Mouse (Mus musculus): ENCODE measurements around the gene Gm44579. TPM values are rescaled to one million over a fixed set of nuclear protein-coding genes. Genes with fewer than 3 reads are reported as not detected.
A peak's percentile ranks its signal among the peaks of the same experiment; 100 is the strongest.

The Gm44579 gene
- polyA plus RNA-seq, 1 experiment from 2014 or later: not detected

DNA sequence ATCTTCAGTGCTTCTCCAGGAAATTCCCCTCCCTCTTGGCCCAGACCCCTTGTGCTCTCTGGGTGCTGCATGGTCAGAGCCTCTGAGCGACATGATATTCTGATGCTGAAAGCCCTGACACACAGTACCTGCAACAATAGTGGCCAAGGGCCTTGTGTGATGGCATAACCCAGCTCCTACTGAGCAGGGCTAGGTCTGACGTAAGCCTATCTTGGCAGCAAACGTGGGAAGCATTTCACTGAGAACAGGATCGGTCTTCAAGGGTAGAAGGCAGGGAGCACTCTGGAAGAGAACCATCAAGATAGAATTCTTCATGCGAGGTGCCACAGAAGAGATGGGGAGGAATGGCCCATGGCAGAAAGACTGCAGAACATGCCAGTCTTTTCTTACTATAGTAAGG, 55.3 kb downstream of the Gm44579 start, which contains the start of gene Asb8:
Gene Asb8, minus strand, starts transcription at position 101 of the 400 bp plus-strand sequence.
- H3K4me1 ChIP-seq: peaks cover 53% of the 10 kb centered on the region
- no peak for DNase-seq (ENCODE audit: low spot score)
- no peak within 1 kb of the TSS for H3K27ac ChIP-seq (replicated peaks)
- peaks cover 49% of the 10 kb centered on the region for H3K27me3 ChIP-seq (ENCODE audit: low read depth, poor library complexity, severe bottlenecking)
- no peak within 1 kb of the TSS; the same call in 1 of the 2 replicates for H3K4me3 ChIP-seq
- no peaks in the 10 kb centered on the region for H3K36me3 ChIP-seq
- WGBS: 89% methylated on average over 5 of the region's 5 CpGs
- H3K9me3 ChIP-seq (replicated peaks): no peaks in the 10 kb centered on the region

DNA sequence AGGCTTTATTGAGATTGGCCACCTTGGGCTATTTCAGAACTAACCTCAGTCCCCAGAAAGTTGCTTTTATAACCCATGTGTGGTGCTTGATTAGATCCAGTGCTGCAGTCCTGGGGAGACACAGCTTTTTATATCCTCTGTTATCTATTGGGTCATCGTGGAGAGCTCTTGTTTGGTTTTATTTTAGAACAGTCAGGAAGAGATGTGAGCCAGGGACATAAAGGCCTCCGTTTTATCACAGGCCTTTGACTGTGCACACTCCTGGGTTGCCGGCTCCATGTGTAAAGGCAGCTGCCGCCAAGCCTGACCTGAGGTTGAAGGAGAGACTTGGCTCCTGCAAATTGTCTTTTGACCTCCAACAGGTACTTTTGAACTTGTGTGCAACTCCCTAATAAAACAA, 58.2 kb downstream of the Gm44579 start:
- H3K36me3 ChIP-seq: no peaks in the 10 kb centered on the region
- DNase-seq (ENCODE audit: low spot score): no peak
- H3K27me3 ChIP-seq (ENCODE audit: low read depth, poor library complexity, severe bottlenecking): peaks cover 20% of the 10 kb centered on the region
- no peak overlapping the region for H3K4me3 ChIP-seq
- no peaks in the 10 kb centered on the region for H3K9me3 ChIP-seq (replicated peaks)
- WGBS: 85% methylated on average over 4 of the region's 4 CpGs
- no peak overlapping the region for H3K27ac ChIP-seq (replicated peaks)
- H3K4me1 ChIP-seq: peaks cover 29% of the 10 kb centered on the region

DNA sequence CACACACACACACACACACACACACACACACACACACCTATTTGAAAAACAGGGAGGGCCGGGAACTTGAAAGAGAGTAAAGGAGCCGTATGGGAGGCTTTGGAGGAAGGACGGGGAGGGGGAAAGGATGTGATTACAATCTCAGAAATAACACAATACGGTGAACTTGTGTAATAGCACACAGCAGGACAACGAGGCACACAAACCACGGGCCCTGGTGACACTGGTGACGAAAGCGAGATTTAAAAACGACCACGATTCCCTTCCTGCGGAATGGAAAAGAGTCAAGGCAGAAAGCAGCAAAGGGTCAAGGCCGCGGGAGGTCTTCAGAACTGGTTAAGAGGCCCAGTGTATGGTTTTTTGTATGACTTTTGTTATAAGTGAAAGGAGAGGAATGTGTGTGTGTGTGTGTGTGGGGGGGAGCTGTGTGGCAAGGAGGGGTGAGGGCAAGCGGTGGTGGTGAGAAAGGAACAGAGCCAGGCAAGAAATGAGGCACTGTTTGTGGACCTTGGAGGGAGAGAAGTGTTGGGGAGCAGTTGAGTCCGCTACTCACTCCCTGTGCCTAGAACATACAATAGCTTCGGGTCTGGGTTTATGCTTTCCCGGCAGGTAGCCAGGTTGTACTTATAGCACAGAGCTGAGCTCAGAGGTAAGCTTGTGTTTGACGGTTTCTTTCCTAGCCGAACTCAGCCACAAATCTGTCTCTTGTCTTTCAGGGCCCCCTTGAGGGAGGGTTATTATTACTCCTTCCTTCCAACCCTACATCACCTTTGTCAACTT, 59.6 kb downstream of the Gm44579 start:
- Histone ChIP-seq H3K4me1 (peaks cover 15% of the 10 kb centered on the region), H3K27me3 (ENCODE audit: low read depth, poor library complexity, severe bottlenecking) (peaks cover 15% of the 10 kb centered on the region), H3K9me3 (replicated peaks) (no peaks in the 10 kb centered on the region), H3K36me3 (no peaks in the 10 kb centered on the region), H3K4me3 (no peak overlapping the region), H3K27ac (replicated peaks) (0 out of 2 replicates have a peak overlapping the region, but pooled peaks have one; percentile 13)
- DNase-seq (ENCODE audit: low spot score): no peak
- 75% methylated on average over 19 of the region's 19 CpGs for WGBS

DNA sequence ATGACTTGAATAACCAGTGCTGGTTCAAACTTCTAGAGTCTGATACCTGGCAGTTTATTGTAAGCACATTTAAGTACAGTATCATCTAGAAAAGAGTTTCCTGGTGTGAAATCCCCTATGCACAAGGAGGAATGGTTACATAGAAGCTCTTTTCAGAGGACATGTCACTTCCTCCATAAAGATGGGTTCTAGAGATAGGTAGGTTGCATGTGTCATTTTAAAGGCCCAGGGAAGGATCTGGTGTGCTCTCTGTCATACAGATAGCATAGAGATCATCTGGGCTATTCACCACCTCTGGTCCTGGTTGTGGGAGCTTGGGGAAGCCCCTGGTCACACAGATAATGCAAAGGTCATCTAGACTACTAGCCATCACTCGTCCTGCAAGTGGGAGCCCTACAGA, 63.5 kb downstream of the Gm44579 start:
- Histone ChIP-seq H3K4me3 (no peak overlapping the region), H3K36me3 (no peaks in the 10 kb centered on the region), H3K27ac (replicated peaks) (no peak overlapping the region), H3K27me3 (ENCODE audit: low read depth, poor library complexity, severe bottlenecking) (no peaks in the 10 kb centered on the region), H3K9me3 (replicated peaks) (no peaks in the 10 kb centered on the region), H3K4me1 (peaks cover 18% of the 10 kb centered on the region)
- WGBS: 93% methylated on average over 1 of the region's 1 CpGs
- no peak for DNase-seq (ENCODE audit: low spot score)

DNA sequence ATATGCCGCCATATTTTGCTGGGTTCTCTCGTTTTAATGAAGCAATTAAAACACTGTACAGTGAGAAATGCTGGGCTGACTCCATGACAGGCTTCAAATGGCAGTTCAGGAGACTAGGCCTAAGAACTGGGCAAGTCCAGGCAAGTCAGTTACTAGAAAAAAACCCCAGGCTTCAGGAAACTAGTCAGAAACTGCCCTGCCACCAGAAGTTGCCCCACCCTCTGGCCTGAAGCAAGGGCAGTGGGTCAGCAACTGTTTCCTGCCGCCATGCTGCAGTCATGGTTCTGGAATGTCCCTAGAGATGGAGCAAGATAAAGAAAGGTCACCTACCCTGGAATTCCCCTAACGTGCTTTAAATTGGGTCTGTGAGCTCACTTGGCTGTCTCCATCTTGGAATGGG, 64.8 kb downstream of the Gm44579 start:
- peaks cover 13% of the 10 kb centered on the region for H3K4me1 ChIP-seq
- H3K9me3 ChIP-seq (replicated peaks): no peaks in the 10 kb centered on the region
- H3K27me3 ChIP-seq (ENCODE audit: low read depth, poor library complexity, severe bottlenecking): no peaks in the 10 kb centered on the region
- no peak overlapping the region for H3K4me3 ChIP-seq
- DNase-seq (ENCODE audit: low spot score): no peak
- 77% methylated on average over 4 of the region's 4 CpGs for WGBS
- H3K36me3 ChIP-seq: no peaks in the 10 kb centered on the region
- no peak overlapping the region for H3K27ac ChIP-seq (replicated peaks)

DNA sequence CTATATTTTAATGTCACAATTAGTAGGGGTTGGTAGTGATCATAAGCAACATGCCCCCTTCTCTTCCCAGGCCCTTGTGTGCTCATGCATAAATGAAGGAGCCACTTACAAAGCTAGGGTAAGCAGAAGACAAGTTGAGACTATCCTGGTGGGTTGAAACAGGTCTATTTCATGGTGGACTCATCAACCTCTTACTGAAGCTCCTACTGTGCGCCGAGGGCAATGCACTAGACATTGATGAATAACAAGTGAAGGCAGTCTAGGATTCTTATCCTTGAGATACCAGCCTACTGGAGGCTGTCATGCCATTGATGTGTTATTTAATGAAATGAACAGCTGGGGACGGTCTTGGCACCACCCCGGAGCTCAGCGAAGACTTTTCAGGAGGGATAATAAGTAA, 65.5 kb downstream of the Gm44579 start:
- Histone ChIP-seq H3K27me3 (ENCODE audit: low read depth, poor library complexity, severe bottlenecking) (no peaks in the 10 kb centered on the region), H3K27ac (replicated peaks) (no peak overlapping the region), H3K4me1 (peaks cover 7% of the 10 kb centered on the region), H3K4me3 (no peak overlapping the region), H3K36me3 (no peaks in the 10 kb centered on the region), H3K9me3 (replicated peaks) (no peaks in the 10 kb centered on the region)
- DNase-seq (ENCODE audit: low spot score): no peak
- WGBS: 93% methylated on average over 5 of the region's 5 CpGs

DNA sequence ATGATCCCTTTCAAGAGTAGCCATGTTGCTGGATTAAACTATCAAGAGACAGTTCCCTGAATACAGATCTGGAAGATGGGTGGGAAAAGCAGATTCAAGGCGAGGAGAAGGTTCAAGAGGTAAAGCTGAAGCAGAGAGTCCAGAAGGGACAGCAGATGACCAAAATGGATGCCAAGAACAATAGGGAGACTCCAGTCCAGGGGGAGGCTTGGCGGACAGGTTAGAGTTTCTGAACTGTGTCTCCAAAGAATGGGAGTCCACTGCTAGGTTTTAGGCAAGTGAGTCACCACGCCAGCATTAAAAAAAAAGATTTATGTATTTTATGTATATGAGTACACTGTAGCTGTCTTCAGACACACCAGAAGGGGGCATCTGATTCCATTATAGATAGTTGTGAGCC, 66.1 kb downstream of the Gm44579 start:
- no peak for DNase-seq (ENCODE audit: low spot score)
- Histone ChIP-seq H3K36me3 (no peaks in the 10 kb centered on the region), H3K27me3 (ENCODE audit: low read depth, poor library complexity, severe bottlenecking) (no peaks in the 10 kb centered on the region), H3K4me1 (peaks cover 4% of the 10 kb centered on the region), H3K27ac (replicated peaks) (no peak overlapping the region), H3K4me3 (no peak overlapping the region), H3K9me3 (replicated peaks) (no peaks in the 10 kb centered on the region)
- WGBS: 77% methylated on average over 3 of the region's 3 CpGs

DNA sequence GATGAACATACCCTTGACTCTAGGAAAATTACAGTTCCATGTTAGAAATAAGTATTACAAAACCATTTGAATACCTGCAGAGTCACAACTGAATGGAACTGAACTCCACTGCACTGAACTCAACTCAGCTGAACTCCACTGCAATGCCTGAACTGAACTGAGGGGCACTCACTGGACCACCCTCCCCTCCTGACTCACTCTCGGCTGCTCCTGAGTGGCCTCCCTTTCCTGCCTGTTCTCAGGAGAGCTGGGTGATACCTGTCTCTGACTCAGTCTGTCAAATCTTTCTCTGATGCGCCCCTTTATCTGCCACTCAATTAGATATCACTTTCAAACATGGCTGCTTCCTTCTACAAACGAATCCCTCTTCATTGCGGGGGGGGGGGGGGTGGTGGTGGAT, 66.6 kb downstream of the Gm44579 start:
- peaks cover 2% of the 10 kb centered on the region; the same call in 1 of the 2 replicates for H3K4me1 ChIP-seq
- H3K27me3 ChIP-seq (ENCODE audit: low read depth, poor library complexity, severe bottlenecking): no peaks in the 10 kb centered on the region
- DNase-seq (ENCODE audit: low spot score): no peak
- H3K9me3 ChIP-seq (replicated peaks): no peaks in the 10 kb centered on the region
- no peak overlapping the region for H3K4me3 ChIP-seq
- 69% methylated on average over 4 of the region's 4 CpGs for WGBS
- H3K36me3 ChIP-seq: no peaks in the 10 kb centered on the region
- no peak overlapping the region for H3K27ac ChIP-seq (replicated peaks)

DNA sequence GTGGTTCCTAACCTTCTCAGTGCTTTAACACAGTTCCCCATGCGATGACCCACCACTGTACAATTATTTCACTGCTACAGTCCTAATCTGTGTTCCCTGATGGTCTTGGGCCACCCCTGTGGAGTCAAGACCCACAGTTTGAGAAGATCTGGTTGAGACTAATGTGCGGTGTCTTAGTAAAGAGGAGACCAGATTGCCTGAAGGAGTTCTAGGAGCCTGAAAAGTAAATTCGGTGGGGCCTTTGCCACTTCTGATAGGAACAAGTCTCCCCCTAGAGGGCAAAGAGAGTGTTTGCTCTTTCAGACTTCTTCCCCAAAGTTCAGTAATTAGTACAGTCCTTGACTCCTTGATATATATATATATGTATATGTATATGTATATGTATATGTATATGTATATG, 67.2 kb downstream of the Gm44579 start:
- peak; percentile 30 for DNase-seq (ENCODE audit: low spot score)
- H3K36me3 ChIP-seq: no peaks in the 10 kb centered on the region
- peaks cover 2% of the 10 kb centered on the region; the same call in 1 of the 2 replicates for H3K4me1 ChIP-seq
- H3K27ac ChIP-seq (replicated peaks): no peak overlapping the region
- H3K9me3 ChIP-seq (replicated peaks): no peaks in the 10 kb centered on the region
- WGBS: 37% methylated on average over 3 of the region's 3 CpGs
- H3K4me3 ChIP-seq: no peak overlapping the region
- no peaks in the 10 kb centered on the region for H3K27me3 ChIP-seq (ENCODE audit: low read depth, poor library complexity, severe bottlenecking)

DNA sequence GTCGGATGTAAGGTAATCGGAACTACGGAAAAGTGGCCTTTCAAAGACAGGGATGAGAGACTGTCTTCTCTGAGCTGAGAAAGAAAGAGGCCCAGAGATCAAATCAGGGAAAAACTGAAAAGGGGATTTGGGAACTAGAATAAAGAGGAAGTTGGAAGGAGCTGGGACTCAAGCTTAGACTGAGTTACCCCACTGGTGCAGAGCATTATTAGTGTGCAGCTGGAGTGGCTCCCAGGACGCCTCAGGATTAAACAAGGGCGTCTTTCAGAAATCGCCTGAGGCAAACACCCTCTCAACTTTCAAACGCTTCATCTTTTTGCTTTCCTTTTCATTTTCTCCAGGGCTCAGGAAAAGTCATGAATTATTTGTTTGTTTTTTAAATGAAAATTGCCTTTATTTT, 67.9 kb downstream of the Gm44579 start:
- Histone ChIP-seq H3K4me1 (peaks cover 2% of the 10 kb centered on the region; the same call in 1 of the 2 replicates), H3K27me3 (ENCODE audit: low read depth, poor library complexity, severe bottlenecking) (no peaks in the 10 kb centered on the region), H3K9me3 (replicated peaks) (no peaks in the 10 kb centered on the region), H3K27ac (replicated peaks) (no peak overlapping the region), H3K36me3 (no peaks in the 10 kb centered on the region), H3K4me3 (no peak overlapping the region)
- no peak for DNase-seq (ENCODE audit: low spot score)
- 73% methylated on average over 7 of the region's 7 CpGs for WGBS

DNA sequence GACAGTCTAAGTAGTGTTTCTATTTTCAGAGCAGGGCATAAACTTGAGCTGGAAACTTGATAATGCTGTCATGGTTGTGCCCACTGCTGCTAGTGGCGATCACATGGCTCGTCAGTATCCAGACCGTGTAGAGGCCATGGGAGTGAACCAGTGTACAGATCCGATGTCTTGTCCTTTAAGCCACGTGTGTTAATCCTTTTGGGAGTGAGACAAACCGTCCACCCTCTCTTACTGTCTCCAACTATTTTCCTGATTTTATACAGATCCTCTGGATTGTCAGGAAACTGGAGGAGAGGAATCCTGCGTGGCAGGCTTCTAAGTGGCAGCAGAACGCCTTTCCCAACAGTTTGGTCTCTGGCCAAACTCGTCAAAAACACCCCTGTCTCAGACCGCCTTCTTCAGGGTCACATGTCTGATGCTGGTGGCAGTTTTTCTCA, 71.6 kb downstream of the Gm44579 start:
- 83% methylated on average over 10 of the region's 10 CpGs for WGBS
- Histone ChIP-seq H3K27me3 (ENCODE audit: low read depth, poor library complexity, severe bottlenecking) (no peaks in the 10 kb centered on the region), H3K36me3 (no peaks in the 10 kb centered on the region), H3K27ac (replicated peaks) (no peak overlapping the region), H3K4me1 (peaks cover 18% of the 10 kb centered on the region), H3K9me3 (replicated peaks) (no peaks in the 10 kb centered on the region), H3K4me3 (no peak overlapping the region)
- DNase-seq (ENCODE audit: low spot score): no peak

DNA sequence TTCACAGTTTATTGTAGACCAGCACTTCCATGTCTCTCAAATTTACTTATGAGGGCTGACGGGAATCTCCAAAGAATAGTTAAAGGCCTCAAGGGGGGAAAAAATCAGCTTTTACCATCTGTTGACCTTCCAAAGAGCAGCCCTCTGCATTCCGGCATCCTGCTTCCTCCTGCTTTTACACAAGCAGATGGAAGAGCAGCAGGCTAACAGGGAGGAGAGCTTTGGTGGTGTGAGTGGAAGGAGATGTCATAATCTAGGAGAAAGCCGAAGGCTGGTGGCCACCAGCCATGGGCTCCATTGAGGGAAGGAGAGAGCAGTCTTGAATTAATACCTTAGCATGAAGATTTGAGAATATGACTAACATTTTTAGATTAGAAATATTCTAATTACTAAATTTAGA, 72.4 kb downstream of the Gm44579 start:
- Histone ChIP-seq H3K36me3 (no peaks in the 10 kb centered on the region), H3K9me3 (replicated peaks) (no peaks in the 10 kb centered on the region), H3K27me3 (ENCODE audit: low read depth, poor library complexity, severe bottlenecking) (no peaks in the 10 kb centered on the region), H3K27ac (replicated peaks) (no peak overlapping the region), H3K4me3 (no peak overlapping the region), H3K4me1 (peaks cover 16% of the 10 kb centered on the region)
- no peak for DNase-seq (ENCODE audit: low spot score)
- WGBS: 88% methylated on average over 3 of the region's 3 CpGs

DNA sequence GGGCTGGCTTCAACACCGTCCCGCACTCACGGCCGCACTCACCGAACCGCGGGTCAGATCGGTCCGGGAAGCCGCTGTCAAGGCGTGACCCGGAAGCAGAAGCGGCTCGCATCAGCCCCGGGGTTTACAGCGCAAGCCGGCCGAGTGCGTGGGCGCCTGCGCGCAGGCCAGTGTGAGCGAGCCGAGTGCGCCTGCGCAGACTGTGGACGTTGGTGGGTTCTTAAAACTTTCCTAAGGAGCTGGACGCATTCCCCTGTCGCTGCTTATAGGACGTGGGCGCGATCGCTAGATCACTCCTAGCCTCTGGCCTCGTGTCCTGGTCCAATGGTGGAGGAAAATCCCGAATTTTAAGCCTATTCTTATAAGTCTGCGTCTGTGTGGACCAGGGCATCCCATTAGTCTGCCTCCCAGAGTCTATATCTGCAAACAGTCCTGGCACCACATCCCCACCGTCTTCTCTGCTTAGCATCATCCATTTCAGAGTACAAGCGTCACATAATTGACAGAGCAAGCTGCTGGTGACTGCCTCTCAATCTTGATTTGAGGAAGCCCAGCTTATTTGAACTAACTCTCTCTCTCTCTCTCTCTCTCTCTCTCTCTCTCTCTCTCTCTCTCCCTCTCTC, 75.1 kb downstream of the Gm44579 start:
- H3K36me3 ChIP-seq: peaks cover 18% of the 10 kb centered on the region
- peak overlapping the region; percentile 98 for H3K4me3 ChIP-seq
- under 1% methylated on average over 38 of the region's 38 CpGs for WGBS
- peaks cover 16% of the 10 kb centered on the region for H3K4me1 ChIP-seq
- H3K27me3 ChIP-seq (ENCODE audit: low read depth, poor library complexity, severe bottlenecking): no peaks in the 10 kb centered on the region
- H3K9me3 ChIP-seq (replicated peaks): no peaks in the 10 kb centered on the region
- peak overlapping the region; percentile 94 for H3K27ac ChIP-seq (replicated peaks)
- peak; percentile 94 for DNase-seq (ENCODE audit: low spot score)
